ENCODE assay signal across 8 mouse cellular contexts in the genomic region with DNA sequence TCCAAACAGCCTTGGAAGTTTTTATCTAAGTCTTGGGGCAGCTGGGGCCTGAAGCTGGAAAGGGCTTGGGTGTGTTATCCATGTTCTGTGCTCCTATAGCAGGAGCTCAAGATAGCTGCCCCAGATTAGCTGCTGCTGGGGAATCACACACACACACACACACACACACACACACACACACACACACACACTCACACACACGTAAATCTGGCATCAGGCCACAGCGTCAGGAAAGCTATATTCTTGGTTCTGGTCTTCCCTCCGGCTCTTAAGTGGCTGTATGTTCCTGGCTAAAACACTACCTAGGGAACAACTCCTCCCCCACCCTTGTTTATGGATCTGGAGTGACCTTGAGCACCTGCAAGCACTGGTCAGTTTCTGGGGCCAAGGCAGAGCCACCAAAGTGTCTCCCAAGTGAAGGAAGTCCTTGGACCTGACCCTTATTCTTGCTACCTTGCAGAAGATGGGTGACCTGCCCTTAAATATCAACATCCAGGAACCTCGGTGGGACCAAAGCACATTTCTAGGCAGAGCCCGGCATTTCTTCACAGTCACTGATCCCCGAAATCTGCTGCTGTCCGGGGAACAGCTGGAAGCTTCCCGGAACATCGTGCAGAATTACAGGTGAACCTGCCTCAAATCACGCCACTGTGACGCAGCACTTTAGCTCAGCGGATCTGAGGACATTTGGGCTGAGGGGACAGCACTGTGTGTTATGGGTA. TPM values are rescaled to one million over a fixed set of nuclear protein-coding genes. Genes with fewer than 3 reads are reported as not detected.
A peak's percentile ranks its signal among the peaks of the same experiment; 100 is the strongest.
DNase-seq lines count a peak whose midpoint lies in the region; ATAC-seq lines count a peak whose summit lies in the region.

No protein-coding gene starts in this region.

- no peaks in the 10 kb centered on the region for H3K9me3 ChIP-seq in kidney, embryonic 14.5 days (ENCODE audit: control insufficient read depth, low read length)
- H3K9me3 ChIP-seq in hindbrain, embryonic 10.5 days = no peaks in the 10 kb centered on the region
- no peaks in the 10 kb centered on the region for H3K9me3 ChIP-seq in midbrain, embryonic 13.5 days

- ATAC-seq in kidney, embryonic 14.5 days (ENCODE audit: low FRiP score, low TSS enrichment) = no peak
- ATAC-seq in midbrain, embryonic 13.5 days = no peak
- ATAC-seq in megakaryocyte progenitor cell, adult 5-6 weeks (replicated peaks; ENCODE audit: poor library complexity) = no peak

- H3K4me2 ChIP-seq in kidney, embryonic 14.5 days (replicated peaks; ENCODE audit: low read depth, low read length) = peak overlapping the region; percentile 86; the same call in 1 of the 2 replicates
- H3K4me2 ChIP-seq in midbrain, embryonic 13.5 days (replicated peaks) = peak overlapping the region; percentile 71

- peaks cover 13% of the 10 kb centered on the region for H3K27me3 ChIP-seq in kidney, embryonic 14.5 days (ENCODE audit: control insufficient read depth, insufficient read depth, low read length)
- H3K27me3 ChIP-seq in hindbrain, embryonic 10.5 days (ENCODE audit: insufficient read depth, poor library complexity, severe bottlenecking) = peaks cover 63% of the 10 kb centered on the region
- peaks cover 22% of the 10 kb centered on the region for H3K27me3 ChIP-seq in midbrain, embryonic 13.5 days

- no peak overlapping the region for H3K9ac ChIP-seq in kidney, embryonic 14.5 days (ENCODE audit: low read depth, low read length)
- peak overlapping the region; percentile 68 for H3K9ac ChIP-seq in midbrain, embryonic 13.5 days (replicated peaks)

- H3K4me1 ChIP-seq in kidney, embryonic 14.5 days (ENCODE audit: control insufficient read depth, insufficient read depth, low read length) = peaks cover 27% of the 10 kb centered on the region
- peaks cover 41% of the 10 kb centered on the region for H3K4me1 ChIP-seq in hindbrain, embryonic 10.5 days (replicated peaks)
- H3K4me1 ChIP-seq in midbrain, embryonic 13.5 days (replicated peaks) = peaks cover 32% of the 10 kb centered on the region

- DNase-seq in kidney, adult 18-20 months = no peak
- peak; percentile 58 for DNase-seq in brain, adult 2 months (ENCODE audit: low read depth, low spot score)
- DNase-seq in hindbrain, embryonic 10.5 days (ENCODE audit: low spot score) = no peak
- DNase-seq in c-Kit-positive CD71-positive TER-119-positive erythroid progenitor cells, embryonic 14.5 days (ENCODE audit: low spot score) = no peak
- DNase-seq in layer of hippocampus, postnatal 10 days (ENCODE audit: low spot score in 2 of 2) = no peak

- peak overlapping the region; percentile 46; the same call in 1 of the 2 replicates for H3K4me3 ChIP-seq in kidney, embryonic 14.5 days (ENCODE audit: low read length)
- H3K4me3 ChIP-seq in hindbrain, embryonic 10.5 days = peak overlapping the region; percentile 61; the same call in 1 of the 2 replicates
- peak overlapping the region; percentile 49 for H3K4me3 ChIP-seq in midbrain, embryonic 13.5 days (replicated peaks)

- 78% methylated on average over 12 of the region's 12 CpGs for WGBS in kidney, embryonic 14.5 days
- WGBS in hindbrain, embryonic 10.5 days = 86% methylated on average over 12 of the region's 12 CpGs
- 76% methylated on average over 12 of the region's 12 CpGs for WGBS in midbrain, embryonic 13.5 days

- peak overlapping the region; percentile 81; the same call in 1 of the 2 replicates for H3K27ac ChIP-seq in kidney, embryonic 14.5 days (ENCODE audit: low read depth, low read length)
- H3K27ac ChIP-seq in hindbrain, embryonic 10.5 days = peak overlapping the region; percentile 86; the same call in 1 of the 2 replicates
- peak overlapping the region; percentile 87 for H3K27ac ChIP-seq in midbrain, embryonic 13.5 days

- H3K36me3 ChIP-seq in kidney, embryonic 14.5 days (ENCODE audit: control insufficient read depth, insufficient read depth, low read length) = peaks cover 11% of the 10 kb centered on the region; the same call in 1 of the 2 replicates
- peaks cover 14% of the 10 kb centered on the region; the same call in 1 of the 2 replicates for H3K36me3 ChIP-seq in hindbrain, embryonic 10.5 days
- H3K36me3 ChIP-seq in midbrain, embryonic 13.5 days = peaks cover 34% of the 10 kb centered on the region

RNA-seq across cellular contexts. Expression of a gene that starts 1.5 kb away (rescaled TPM):
- polyA plus RNA-seq in kidney, embryonic 14.5 days (2014; fragmentation: Nextera tagmentation; extraction: Ambion mirVana) = 11.0 and 18.3 TPM in 2 replicates
- polyA plus RNA-seq in hindbrain, embryonic 10.5 days (2016; fragmentation: Nextera tagmentation; extraction: Ambion mirVana) = 9.8 and 17.8 TPM in 2 replicates
- polyA plus RNA-seq in midbrain, embryonic 13.5 days (2015; fragmentation: Nextera tagmentation; extraction: Ambion mirVana) = 58.1 and 61.2 TPM in 2 replicates
- total RNA-seq in megakaryocyte progenitor cell, adult 5-6 weeks (2015) = 17.5 and 23.8 TPM in 2 replicates
- 2.4 and 3.1 TPM in 2 replicates for total RNA-seq in megakaryocyte progenitor cell, adult 5-6 weeks (2017)
- 100 to 1,000 TPM; 103 to 124 TPM for total RNA-seq in layer of hippocampus, postnatal 10 days (2021)

RNA-seq across cellular contexts. Expression of a gene that starts 3.3 kb away (rescaled TPM):
- 1.3 and 1.4 TPM in 2 replicates for polyA plus RNA-seq in kidney, embryonic 14.5 days (2014; fragmentation: Nextera tagmentation; extraction: Ambion mirVana)
- 0.26 and 0.40 TPM in 2 replicates for polyA plus RNA-seq in hindbrain, embryonic 10.5 days (2016; fragmentation: Nextera tagmentation; extraction: Ambion mirVana)
- polyA plus RNA-seq in midbrain, embryonic 13.5 days (2015; fragmentation: Nextera tagmentation; extraction: Ambion mirVana) = 1.3 and 1.8 TPM in 2 replicates
- total RNA-seq in megakaryocyte progenitor cell, adult 5-6 weeks (2015) = 0.05 TPM in 1 of 2 replicates, not detected in the other
- not detected in 2 replicates for total RNA-seq in megakaryocyte progenitor cell, adult 5-6 weeks (2017)
- 1 to 10 TPM; 3.2 to 3.3 TPM for total RNA-seq in layer of hippocampus, postnatal 10 days (2021)

RNA-seq across cellular contexts. Expression of a gene that starts 26.2 kb away (rescaled TPM):
- polyA plus RNA-seq in kidney, embryonic 14.5 days (2014; fragmentation: Nextera tagmentation; extraction: Ambion mirVana) = 10.7 and 10.9 TPM in 2 replicates
- 1.3 and 8.9 TPM in 2 replicates for polyA plus RNA-seq in hindbrain, embryonic 10.5 days (2016; fragmentation: Nextera tagmentation; extraction: Ambion mirVana)
- 0.94 and 1.1 TPM in 2 replicates for polyA plus RNA-seq in midbrain, embryonic 13.5 days (2015; fragmentation: Nextera tagmentation; extraction: Ambion mirVana)
- 0.17 and 0.25 TPM in 2 replicates for total RNA-seq in megakaryocyte progenitor cell, adult 5-6 weeks (2015)
- total RNA-seq in megakaryocyte progenitor cell, adult 5-6 weeks (2017) = 0.83 and 0.84 TPM in 2 replicates
- 1 to 10 TPM; 1.8 to 2.1 TPM for total RNA-seq in layer of hippocampus, postnatal 10 days (2021)

RNA-seq across cellular contexts. Expression of a gene that starts 34.6 kb away (rescaled TPM):
- 59.1 and 68.2 TPM in 2 replicates for polyA plus RNA-seq in kidney, embryonic 14.5 days (2014; fragmentation: Nextera tagmentation; extraction: Ambion mirVana)
- 67.5 and 69.1 TPM in 2 replicates for polyA plus RNA-seq in hindbrain, embryonic 10.5 days (2016; fragmentation: Nextera tagmentation; extraction: Ambion mirVana)
- polyA plus RNA-seq in midbrain, embryonic 13.5 days (2015; fragmentation: Nextera tagmentation; extraction: Ambion mirVana) = 24.6 and 30.9 TPM in 2 replicates
- total RNA-seq in megakaryocyte progenitor cell, adult 5-6 weeks (2015) = 4.8 and 5.1 TPM in 2 replicates
- 7.7 and 8.6 TPM in 2 replicates for total RNA-seq in megakaryocyte progenitor cell, adult 5-6 weeks (2017)
- 10 to 100 TPM; 21.3 to 23.2 TPM for total RNA-seq in layer of hippocampus, postnatal 10 days (2021)

RNA-seq across cellular contexts. Expression of a gene that starts 42.6 kb away (rescaled TPM):
- polyA plus RNA-seq in kidney, embryonic 14.5 days (2014; fragmentation: Nextera tagmentation; extraction: Ambion mirVana) = 69.9 and 83.2 TPM in 2 replicates
- 75.6 and 83.0 TPM in 2 replicates for polyA plus RNA-seq in hindbrain, embryonic 10.5 days (2016; fragmentation: Nextera tagmentation; extraction: Ambion mirVana)
- 91.3 and 91.5 TPM in 2 replicates for polyA plus RNA-seq in midbrain, embryonic 13.5 days (2015; fragmentation: Nextera tagmentation; extraction: Ambion mirVana)
- total RNA-seq in megakaryocyte progenitor cell, adult 5-6 weeks (2015) = 44.3 and 44.8 TPM in 2 replicates
- total RNA-seq in megakaryocyte progenitor cell, adult 5-6 weeks (2017) = 25.2 and 30.3 TPM in 2 replicates
- 10 to 100 TPM; 45.3 to 48.9 TPM for total RNA-seq in layer of hippocampus, postnatal 10 days (2021)
